8 mouse cellular contexts compared by ENCODE assay signal in genomic region chr11:60045676-60046057, GRCm38 (mm10). TPM values are rescaled to one million over a fixed set of nuclear protein-coding genes. Genes with fewer than 3 reads are reported as not detected.
DNase-seq lines count a peak whose midpoint lies in the region; ATAC-seq and TF ChIP-seq lines count a peak whose summit lies in the region.

No protein-coding gene starts in this region.

- DNase-seq in kidney, postnatal 0 days (ENCODE audit: low spot score): no peak
- DNase-seq in kidney, postnatal 10 days: no peak
- peak; percentile 13 for DNase-seq in c-Kit-negative CD71-positive TER-119-positive erythroid progenitor cells, embryonic 14.5 days (ENCODE audit: low read depth, low spot score)
- no peak for DNase-seq in hindbrain, embryonic 14.5 days (ENCODE audit: low spot score)
- no peak for DNase-seq in embryo, embryonic 11 days
- DNase-seq in ovary, postnatal 36 days (ENCODE audit: low spot score): no peak
- no peak for DNase-seq in embryo, embryonic 9.5 days (ENCODE audit: extremely low spot score)

- H3K9me3 ChIP-seq in kidney, postnatal 0 days (replicated peaks; ENCODE audit: low read length): no peaks in the 10 kb centered on the region
- no peaks in the 10 kb centered on the region for H3K9me3 ChIP-seq in hindbrain, embryonic 14.5 days (ENCODE audit: control insufficient read depth, low read length)
- no peaks in the 10 kb centered on the region for H3K9me3 ChIP-seq in midbrain, embryonic 13.5 days

- no peak for TF ChIP-seq CTCF in kidney, postnatal 0 days (IDR thresholded peaks at IDR 0.05; ENCODE audit: low read depth)

- H3K9ac ChIP-seq in kidney, postnatal 0 days (ENCODE audit: low read depth, low read length): peak overlapping the region; percentile 46; the same call in 1 of the 2 replicates
- peak overlapping the region; percentile 57 for H3K9ac ChIP-seq in hindbrain, embryonic 14.5 days
- H3K9ac ChIP-seq in midbrain, embryonic 13.5 days (replicated peaks): peak overlapping the region; percentile 67; the same call in 1 of the 2 replicates

- WGBS in kidney, postnatal 0 days: 7% methylated on average over 3 of the region's 3 CpGs
- 7% methylated on average over 3 of the region's 3 CpGs for WGBS in hindbrain, embryonic 14.5 days
- 14% methylated on average over 3 of the region's 3 CpGs for WGBS in midbrain, embryonic 13.5 days

- H3K4me2 ChIP-seq in kidney, postnatal 0 days (ENCODE audit: low read length): peak overlapping the region; percentile 61
- peak overlapping the region; percentile 63 for H3K4me2 ChIP-seq in hindbrain, embryonic 14.5 days (replicated peaks)
- peak overlapping the region; percentile 61 for H3K4me2 ChIP-seq in midbrain, embryonic 13.5 days (replicated peaks)

- H3K27me3 ChIP-seq in kidney, postnatal 0 days (ENCODE audit: insufficient read depth, low read length): no peaks in the 10 kb centered on the region
- no peaks in the 10 kb centered on the region for H3K27me3 ChIP-seq in hindbrain, embryonic 14.5 days (ENCODE audit: control insufficient read depth, insufficient read depth, low read length)
- H3K27me3 ChIP-seq in midbrain, embryonic 13.5 days: no peaks in the 10 kb centered on the region

- H3K4me1 ChIP-seq in kidney, postnatal 0 days (replicated peaks; ENCODE audit: insufficient read depth, low read length): peaks cover 4% of the 10 kb centered on the region; the same call in 1 of the 2 replicates
- H3K4me1 ChIP-seq in hindbrain, embryonic 14.5 days (replicated peaks; ENCODE audit: control insufficient read depth, insufficient read depth, low read length): peaks cover 6% of the 10 kb centered on the region
- peaks cover 5% of the 10 kb centered on the region; the same call in 1 of the 2 replicates for H3K4me1 ChIP-seq in midbrain, embryonic 13.5 days (replicated peaks)

- H3K27ac ChIP-seq in kidney, postnatal 0 days: no peak overlapping the region
- H3K27ac ChIP-seq in hindbrain, embryonic 14.5 days: 0 out of 2 replicates have a peak overlapping the region, but pooled peaks have one; percentile 87
- no peak overlapping the region; the same call in 1 of the 2 replicates for H3K27ac ChIP-seq in midbrain, embryonic 13.5 days

- ATAC-seq in kidney, postnatal 0 days (replicated peaks; ENCODE audit: low FRiP score, low read depth): peak; percentile 11; the same call in 1 of the 2 replicates
- ATAC-seq in hindbrain, embryonic 14.5 days (ENCODE audit: low FRiP score): peak; percentile 34; the same call in 1 of the 2 replicates
- ATAC-seq in midbrain, embryonic 13.5 days: peak; percentile 40

- H3K4me3 ChIP-seq in kidney, postnatal 0 days (replicated peaks; ENCODE audit: low read depth, low read length): peak overlapping the region; percentile 53
- peak overlapping the region; percentile 45 for H3K4me3 ChIP-seq in hindbrain, embryonic 14.5 days (replicated peaks; ENCODE audit: low read length)
- H3K4me3 ChIP-seq in midbrain, embryonic 13.5 days (replicated peaks): peak overlapping the region; percentile 58

- no peaks in the 10 kb centered on the region for H3K36me3 ChIP-seq in kidney, postnatal 0 days (ENCODE audit: insufficient read depth, low read length)
- no peaks in the 10 kb centered on the region for H3K36me3 ChIP-seq in hindbrain, embryonic 14.5 days (replicated peaks; ENCODE audit: control insufficient read depth, insufficient read depth)
- H3K36me3 ChIP-seq in midbrain, embryonic 13.5 days: no peaks in the 10 kb centered on the region

RNA-seq across cellular contexts. Expression of gene Pemt, which starts 0.6 kb away (rescaled TPM):
- polyA plus RNA-seq in kidney, postnatal 0 days (2015; fragmentation: Nextera tagmentation; extraction: Ambion mirVana): 10.2 and 13.4 TPM in 2 replicates
- polyA plus RNA-seq in hindbrain, embryonic 14.5 days (2014; fragmentation: Nextera tagmentation; extraction: Ambion mirVana): 7.7 and 7.9 TPM in 2 replicates
- 5.6 and 6.9 TPM in 2 replicates for polyA plus RNA-seq in midbrain, embryonic 13.5 days (2015; fragmentation: Nextera tagmentation; extraction: Ambion mirVana)

RNA-seq across cellular contexts. Expression of gene Rai1, which starts 59.1 kb away (rescaled TPM):
- polyA plus RNA-seq in kidney, postnatal 0 days (2015; fragmentation: Nextera tagmentation; extraction: Ambion mirVana): 14.6 and 15.2 TPM in 2 replicates
- polyA plus RNA-seq in hindbrain, embryonic 14.5 days (2014; fragmentation: Nextera tagmentation; extraction: Ambion mirVana): 34.1 and 39.1 TPM in 2 replicates
- 32.7 and 33.8 TPM in 2 replicates for polyA plus RNA-seq in midbrain, embryonic 13.5 days (2015; fragmentation: Nextera tagmentation; extraction: Ambion mirVana)
